Mouse (Mus musculus): Measurements from ENCODE around the gene Pacsin1. TPM values are rescaled to one million over a fixed set of nuclear protein-coding genes. Genes with fewer than 3 reads are reported as not detected.

Gene Pacsin1
- under 1 TPM in 1 of 2 experiments, not detected in 1; 0.11 TPM for total RNA-seq (2023)

DNA sequence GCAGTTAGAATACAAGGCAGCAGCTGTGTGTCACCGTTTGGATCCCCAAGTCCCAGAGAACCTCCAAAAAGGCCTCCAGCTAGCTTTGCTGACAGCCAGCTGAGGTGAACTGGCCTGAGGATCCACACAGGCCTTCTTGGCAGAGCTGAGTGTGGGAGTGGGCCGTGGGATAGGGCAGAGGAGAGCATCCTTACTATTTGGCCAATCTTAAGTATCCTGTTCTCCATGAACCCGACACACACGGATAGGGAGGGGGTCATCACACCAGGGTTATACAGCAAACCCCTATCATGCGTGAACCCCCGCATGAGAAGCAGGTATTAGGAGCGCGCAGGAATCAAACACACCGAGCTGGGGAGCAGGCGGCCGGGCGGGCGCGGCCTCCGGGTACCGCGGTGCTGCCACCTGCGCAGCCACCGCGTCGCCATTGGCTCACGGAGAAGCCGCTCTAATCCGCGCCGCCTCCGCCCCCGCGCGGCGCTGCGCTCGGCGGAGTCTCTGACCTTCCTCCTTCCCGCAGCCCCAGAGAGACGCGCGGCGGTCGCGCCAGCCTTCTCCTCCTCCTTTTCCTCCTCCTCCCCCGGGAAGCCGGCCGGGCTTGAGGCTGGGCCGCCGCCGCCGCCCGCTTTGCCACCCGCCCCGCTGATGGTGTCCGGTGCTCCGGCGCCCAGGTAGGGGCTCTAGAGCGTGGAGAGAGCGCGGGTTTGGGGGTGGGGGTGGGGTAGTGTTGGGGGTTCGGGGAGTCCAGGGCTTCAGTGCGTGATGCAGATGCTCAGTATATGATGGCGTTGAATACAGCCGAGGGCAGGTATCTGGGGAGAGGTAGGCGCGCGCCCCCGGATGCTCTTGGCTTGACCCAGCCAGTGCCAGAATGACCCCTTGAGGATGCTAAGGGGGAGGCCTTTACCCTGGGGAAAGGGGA is at the start of gene Pacsin1:
Gene Pacsin1 (plus strand): TSS at position 421 of the 922 bp plus-strand sequence.

DNA sequence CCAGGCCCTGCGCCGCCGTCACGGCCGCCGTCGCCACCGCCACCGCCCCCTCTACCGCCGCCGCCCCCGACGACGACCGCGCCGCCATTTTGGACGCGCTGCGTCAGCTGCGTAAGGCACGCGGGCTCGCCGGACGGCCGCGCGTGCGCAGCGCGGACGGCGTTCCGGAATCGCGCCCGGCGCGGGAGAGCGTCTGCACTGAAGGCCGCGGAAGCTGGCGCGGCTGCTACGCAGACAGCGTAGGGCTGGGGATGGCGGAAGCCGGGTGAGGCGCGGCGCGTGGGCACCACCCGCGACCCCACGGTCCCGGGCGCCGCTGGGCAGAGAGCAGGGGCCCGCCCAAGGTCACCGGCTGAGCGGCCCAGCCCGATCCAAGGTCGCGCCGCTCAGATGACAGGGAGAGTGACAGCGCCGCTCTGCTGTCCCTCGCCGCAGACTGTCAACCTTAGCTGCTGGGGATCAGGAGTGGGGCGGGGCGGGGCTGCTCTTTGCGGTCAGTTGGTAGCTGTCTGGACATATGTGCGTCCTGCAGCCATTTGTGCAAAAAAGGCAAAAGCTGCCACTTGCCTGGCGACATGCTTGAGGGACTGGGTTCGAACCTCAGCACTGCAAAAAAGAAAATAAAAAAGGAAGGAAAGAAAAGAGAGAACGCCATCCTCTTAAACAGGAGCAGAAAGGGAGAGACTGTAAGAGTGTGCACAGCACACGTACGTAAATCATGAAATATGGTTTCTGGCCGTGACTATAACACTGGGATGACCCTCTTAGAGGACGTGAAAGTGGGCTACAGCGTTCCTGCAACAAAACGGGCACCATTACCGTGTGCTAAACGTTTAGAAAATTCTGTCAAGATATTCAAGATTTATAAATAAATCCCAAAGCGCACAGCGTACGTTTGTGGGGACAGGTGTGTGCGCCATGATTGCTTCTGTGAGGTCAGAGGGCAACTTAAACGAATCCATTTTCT is 31.7 kb upstream of the Pacsin1 start, which contains the start of gene Nudt3:
Gene Nudt3 (minus strand): TSS at position 136 of the 967 bp plus-strand sequence.

DNA sequence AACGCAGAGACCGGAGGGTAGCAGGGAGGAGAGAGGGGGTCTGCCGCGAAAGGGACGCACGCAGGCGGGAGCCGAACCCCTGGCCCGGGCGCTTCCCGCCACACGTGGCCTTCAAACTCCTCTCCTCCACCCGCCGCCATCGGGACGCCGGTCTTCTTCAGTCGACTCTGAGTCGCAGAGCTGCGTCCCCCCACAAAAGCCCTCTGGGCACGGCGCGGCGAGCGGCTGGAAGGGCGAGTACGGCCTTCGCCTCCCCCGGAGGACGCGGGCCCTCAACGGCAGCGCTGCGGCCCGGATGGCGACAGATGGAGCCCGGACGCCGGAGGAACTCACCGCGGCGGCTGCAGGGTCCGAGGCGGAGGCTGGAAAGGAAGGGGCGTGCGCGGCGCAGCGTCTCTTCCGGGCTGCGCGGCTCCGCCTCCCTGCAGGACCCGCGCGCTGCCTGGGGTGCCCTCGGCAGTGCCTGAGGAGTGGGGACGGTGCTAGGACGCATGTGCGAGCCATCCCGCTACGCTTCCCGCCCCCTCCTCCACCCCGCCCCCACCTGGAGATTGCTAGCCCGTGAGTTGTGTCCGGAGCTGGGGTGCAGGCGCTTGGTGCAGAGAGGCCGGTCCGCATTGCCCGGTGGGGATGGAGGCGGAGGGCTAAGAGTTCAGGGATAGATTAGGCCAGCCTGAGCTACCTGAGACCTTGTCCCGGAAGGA is 20.3 kb upstream of the Pacsin1 start, which contains the start of gene RPS10-NUDT3:
Gene RPS10-NUDT3 (minus strand): TSS at position 352 of the 704 bp plus-strand sequence.

DNA sequence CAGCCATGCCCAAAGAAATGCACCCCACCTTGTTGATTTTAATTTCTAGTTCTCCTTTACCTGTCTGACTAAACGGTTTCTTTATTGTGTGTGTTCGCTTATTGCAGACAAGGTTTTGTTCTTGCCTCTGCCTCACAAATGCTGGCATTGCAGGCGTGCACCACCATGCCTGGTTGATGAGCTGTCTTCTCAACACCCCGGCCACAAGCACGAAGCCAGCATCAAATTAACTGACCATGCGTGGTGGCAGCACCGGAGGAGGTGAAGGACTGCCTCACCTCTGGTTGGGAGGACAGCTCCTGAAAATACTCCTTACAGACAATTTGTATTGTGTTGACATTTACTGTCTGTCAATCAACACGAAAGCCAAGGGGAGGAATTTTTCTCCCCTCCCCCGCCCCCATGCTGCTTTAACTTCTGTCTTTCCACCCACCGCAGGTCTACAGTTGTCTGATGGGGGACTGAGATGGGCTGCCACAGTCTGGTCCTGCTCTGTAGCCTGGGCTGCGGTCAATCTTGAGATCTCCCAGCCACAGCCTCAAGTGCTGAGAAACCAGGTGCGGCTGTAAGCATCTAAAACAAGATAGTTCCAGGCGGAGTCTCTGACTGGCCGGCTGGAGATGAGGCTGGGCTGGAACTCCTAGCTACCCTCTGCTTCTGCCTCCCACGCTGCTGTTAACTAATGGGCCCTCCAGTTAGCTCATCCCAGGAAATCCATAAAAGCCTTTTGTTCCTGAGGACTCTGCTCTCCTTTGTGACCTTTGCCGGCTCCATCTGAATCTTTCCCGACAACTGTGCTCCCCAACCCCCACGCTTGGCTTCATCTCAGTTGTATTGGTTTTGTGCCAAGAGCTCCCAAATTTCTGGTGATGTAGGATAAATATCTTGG is 18.9 kb upstream of the Pacsin1 start, which contains the start of gene Rps10:
Gene Rps10 (minus strand): TSS at position 538 of the 889 bp plus-strand sequence.

DNA sequence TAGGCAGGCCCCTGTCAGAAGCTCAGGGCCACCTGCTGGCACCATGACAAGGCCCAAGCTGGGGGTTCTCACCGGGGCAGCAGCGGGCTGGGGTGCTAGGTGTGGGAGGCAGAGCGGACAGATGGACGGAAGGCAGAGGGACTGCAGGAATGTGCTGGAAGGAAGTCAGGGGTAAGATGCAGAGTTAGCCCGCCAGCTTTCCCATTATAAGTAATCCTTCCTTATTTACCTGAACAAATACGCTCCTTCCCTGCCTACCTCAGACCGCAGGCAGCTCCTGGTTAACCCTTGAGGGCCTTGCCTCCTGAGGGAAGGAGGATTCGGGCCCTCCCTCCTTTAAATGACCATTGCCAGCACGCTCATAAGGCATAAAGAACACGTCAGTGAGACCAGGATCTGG is 73.5 kb downstream of the Pacsin1 start, which contains the start of gene Spdef:
Gene Spdef (minus strand): TSS at position 186 of the 400 bp plus-strand sequence.

Other genes starting within 250 kb of the Pacsin1 start
- gene Grm4, start 134.1 kb upstream of the Pacsin1 start, total RNA-seq (2023) = under 1 TPM in 1 of 2 experiments, not detected in 1; 0.09 TPM
- gene Hmga1, start 99.0 kb upstream of the Pacsin1 start, total RNA-seq (2023) = 10 to 100 TPM; 63.8 to 70.1 TPM
- 10 to 100 TPM; 30.3 to 36.6 TPM for gene AI413582, start 89.8 kb upstream of the Pacsin1 start, total RNA-seq (2023)
- gene Nudt3, start 32.0 kb upstream of the Pacsin1 start, total RNA-seq (2023) = 10 to 100 TPM; 54.9 to 58.2 TPM
- not detected for gene RPS10-NUDT3, start 20.3 kb upstream of the Pacsin1 start, total RNA-seq (2023)
- 100 to 1,000 TPM; 724 to 797 TPM for gene Rps10, start 18.8 kb upstream of the Pacsin1 start, total RNA-seq (2023)
- gene Spdef, start 73.4 kb downstream of the Pacsin1 start, total RNA-seq (2023) = not detected
- 10 to 100 TPM; 53.6 to 58.5 TPM for gene D17Wsu92e, start 165.1 kb downstream of the Pacsin1 start, total RNA-seq (2023)
- 10 to 100 TPM; 68.3 to 69.9 TPM for gene Snrpc, start 182.6 kb downstream of the Pacsin1 start, total RNA-seq (2023)
- 1 to 10 TPM; 6.8 to 7.4 TPM for gene Uhrf1bp1, start 200.9 kb downstream of the Pacsin1 start, total RNA-seq (2023)

Measured in neutrophil, adult 59 days (primary cell).